Mouse (Mus musculus) myocyte (in vitro differentiated cells): ENCODE results near the gene Ccdc36.

Source experiments
- CEBPB ChIP-seq: IDR thresholded peaks from 2 replicates; pipeline ENCODE4 v1.6.1; 2011; ENCODE audit warnings: mild to moderate bottlenecking, moderate library complexity; ENCODE audit not compliant: poor library complexity, insufficient read depth, severe bottlenecking
- E2F4 ChIP-seq: IDR thresholded peaks from one replicate; pipeline ENCODE4 v1.6.1; 2011; ENCODE audit warnings: mild to moderate bottlenecking, control low read depth, moderate library complexity; ENCODE audit not compliant: insufficient read depth
- MAX ChIP-seq: IDR thresholded peaks from one replicate; pipeline ENCODE4 v1.6.1; 2011; ENCODE audit warnings: low read depth, mild to moderate bottlenecking, control low read depth
- MYOD1 ChIP-seq, 3 experiments: IDR thresholded peaks; one replicate each; pipeline ENCODE4 v1.6.1; 2011; ENCODE audit warnings: control low read depth in 2 of 3, low read depth in 2 of 3, mild to moderate bottlenecking in 2 of 3, moderate library complexity in 1 of 3; ENCODE audit not compliant: insufficient read length in 2 of 3, control insufficient read depth in 1 of 3
- MYOG ChIP-seq, 3 experiments: IDR thresholded peaks; one replicate each; pipeline ENCODE4 v1.6.1; 2011; ENCODE audit warnings: control low read depth in 2 of 3, low read depth in 2 of 3, mild to moderate bottlenecking in 2 of 3; ENCODE audit not compliant: insufficient read length in 2 of 3, control insufficient read depth in 1 of 3, insufficient read depth in 1 of 3
- POLR2A ChIP-seq: IDR thresholded peaks from one replicate; pipeline ENCODE4 v1.6.1; 2011; ENCODE audit warnings: low read depth, mild to moderate bottlenecking, control low read depth, moderate library complexity; ENCODE audit not compliant: insufficient read length
- POLR2AphosphoS2 ChIP-seq: IDR thresholded peaks from one replicate; pipeline ENCODE4 v1.6.1; 2011; ENCODE audit warnings: low read depth, control low read depth; ENCODE audit not compliant: insufficient read length
- REST ChIP-seq: IDR thresholded peaks from one replicate; pipeline ENCODE4 v1.6.1; 2011; ENCODE audit warnings: mild to moderate bottlenecking, control low read depth, moderate library complexity; ENCODE audit not compliant: insufficient read depth, insufficient read length
- SRF ChIP-seq: IDR thresholded peaks from one replicate; pipeline ENCODE4 v1.6.1; 2011; ENCODE audit warnings: low read depth; ENCODE audit not compliant: control insufficient read depth, insufficient read length
- TCF12 ChIP-seq: IDR thresholded peaks from one replicate; pipeline ENCODE4 v1.6.1; 2011; ENCODE audit warnings: mild to moderate bottlenecking, control low read depth; ENCODE audit not compliant: poor library complexity, insufficient read depth, severe bottlenecking
- USF1 ChIP-seq: IDR thresholded peaks from one replicate; pipeline ENCODE4 v1.6.1; 2011; ENCODE audit warnings: low read depth, mild to moderate bottlenecking, control low read depth, moderate library complexity

DNA sequence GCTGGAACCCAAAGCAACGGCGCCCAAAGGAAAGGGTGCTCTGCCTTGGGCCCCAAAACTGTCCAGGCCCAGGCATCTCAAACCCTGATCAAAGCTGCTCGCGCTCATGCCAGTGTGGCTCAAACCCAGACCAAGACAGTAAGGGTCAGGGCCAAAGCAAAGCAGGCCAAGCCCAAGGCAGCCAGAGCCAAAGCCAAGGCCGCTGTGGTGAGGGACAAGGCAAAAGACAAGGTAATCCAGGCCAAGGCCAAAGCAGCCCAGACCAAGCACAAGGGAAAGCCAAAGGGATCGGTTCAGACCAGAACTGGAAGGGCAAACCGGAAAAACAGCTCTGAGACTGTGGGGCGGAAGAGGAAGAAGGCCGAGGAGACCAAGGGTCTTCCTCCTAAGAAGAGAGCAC, 35.4 kb upstream of the Ccdc36 start:
- no peak for TF ChIP-seq MAX
- no peak for TF ChIP-seq USF1
- no peak for TF ChIP-seq POLR2A
- no peak for TF ChIP-seq POLR2AphosphoS2
- no peak for TF ChIP-seq E2F4
- no peak for TF ChIP-seq MYOD1 (IDR thresholded peaks at IDR 0.05; ENCODE audit: control insufficient read depth in 1 of 3, insufficient read length in 2 of 3, low read depth in 2 of 3)
- TF ChIP-seq TCF12: no peak
- TF ChIP-seq CEBPB: no peak
- no peak for TF ChIP-seq REST
- no peak for TF ChIP-seq SRF
- TF ChIP-seq MYOG (IDR thresholded peaks at IDR 0.05; ENCODE audit: control insufficient read depth in 1 of 3, insufficient read depth in 1 of 3, insufficient read length in 2 of 3, low read depth in 2 of 3): no peak
